13 mouse cellular contexts compared by ENCODE assay signal in genomic region chr1:185682458-185682750, GRCm38 (mm10).
DNase-seq lines count a peak whose midpoint lies in the region; ATAC-seq and TF ChIP-seq lines count a peak whose summit lies in the region.
"Had no signal": no experiment of that assay in that cellular context is flagged by ENCODE, and none has a peak within 500 bp of the region (broad histone marks: within the 10 kb centered on the region; RNA-seq: fewer than 3 reads in every experiment).

No protein-coding gene starts in this region.

- intact Hi-C loops in heart, postnatal 14 days (cut with DNase I), result loop anchor here (1.0 to 2.0 kb wide), 2 partner anchors 136 to 1040 kb away; no protein-coding TSS in a partner anchor

- peak; percentile 22 to 26 for DNase-seq in heart, adult 18-20 months
- no peak for DNase-seq in heart, postnatal 14 days
- no peak for DNase-seq in lung, embryonic 14.5 days
- DNase-seq in lung, postnatal 4 days, result no peak
- DNase-seq in embryonic facial prominence, embryonic 14.5 days (ENCODE audit: low spot score), result peak; percentile 58
- DNase-seq in limb, embryonic 14.5 days (ENCODE audit: low spot score), result peak; percentile 32
- no peak for DNase-seq in thymus, postnatal 4 days
- DNase-seq: thymus, adult 18-20 months had no signal

- H3K27me3 ChIP-seq in lung, embryonic 14.5 days (ENCODE audit: insufficient read depth, low read length), result no peaks in the 10 kb centered on the region
- no peaks in the 10 kb centered on the region for H3K27me3 ChIP-seq in embryonic facial prominence, embryonic 14.5 days (replicated peaks; ENCODE audit: control insufficient read depth, insufficient read depth, low read length)
- H3K27me3 ChIP-seq in limb, embryonic 14.5 days (ENCODE audit: control insufficient read depth, insufficient read depth, low read length), result no peaks in the 10 kb centered on the region
- H3K27me3 ChIP-seq in forebrain, embryonic 15.5 days, result no peaks in the 10 kb centered on the region
- H3K27me3 ChIP-seq: liver, embryonic 12.5 days; midbrain, embryonic 12.5 days had no signal

- TF ChIP-seq CTCF in lung, embryonic 14.5 days (IDR thresholded peaks at IDR 0.05; ENCODE audit: low read depth), result no peak

- H3K9ac ChIP-seq in lung, embryonic 14.5 days, result no peak overlapping the region
- peak overlapping the region; percentile 28; the same call in 1 of the 2 replicates for H3K9ac ChIP-seq in embryonic facial prominence, embryonic 14.5 days (ENCODE audit: low read depth, low read length)
- H3K9ac ChIP-seq in limb, embryonic 14.5 days (ENCODE audit: low read depth, low read length, severe bottlenecking), result no peak overlapping the region
- no peak overlapping the region for H3K9ac ChIP-seq in forebrain, embryonic 15.5 days (replicated peaks)
- H3K9ac ChIP-seq: forebrain, postnatal 0 days; liver, embryonic 12.5 days; midbrain, embryonic 12.5 days had no signal

- H3K4me3 ChIP-seq in lung, embryonic 14.5 days (ENCODE audit: low read depth, low read length), result no peak overlapping the region
- H3K4me3 ChIP-seq in embryonic facial prominence, embryonic 14.5 days (ENCODE audit: low read depth, low read length), result no peak overlapping the region
- H3K4me3 ChIP-seq in limb, embryonic 14.5 days (replicated peaks; ENCODE audit: low read length), result no peak overlapping the region
- H3K4me3 ChIP-seq in forebrain, embryonic 15.5 days, result no peak overlapping the region
- H3K4me3 ChIP-seq: liver, embryonic 12.5 days; midbrain, embryonic 12.5 days; myocyte had no signal

- H3K27ac ChIP-seq in lung, embryonic 14.5 days (ENCODE audit: low read depth), result peak overlapping the region; percentile 46
- H3K27ac ChIP-seq in embryonic facial prominence, embryonic 14.5 days (replicated peaks; ENCODE audit: low read depth, low read length), result peak overlapping the region; percentile 61
- H3K27ac ChIP-seq in limb, embryonic 14.5 days (replicated peaks; ENCODE audit: low read depth, low read length), result peak overlapping the region; percentile 49; the same call in 1 of the 2 replicates
- H3K27ac ChIP-seq in forebrain, embryonic 15.5 days (replicated peaks), result no peak overlapping the region
- H3K27ac ChIP-seq: liver, embryonic 12.5 days; midbrain, embryonic 12.5 days had no signal

- H3K36me3 ChIP-seq in lung, embryonic 14.5 days (ENCODE audit: insufficient read depth), result no peaks in the 10 kb centered on the region
- H3K36me3 ChIP-seq in embryonic facial prominence, embryonic 14.5 days (ENCODE audit: control insufficient read depth, insufficient read depth, low read length), result no peaks in the 10 kb centered on the region
- H3K36me3 ChIP-seq in limb, embryonic 14.5 days (ENCODE audit: control insufficient read depth, insufficient read depth, low read length), result no peaks in the 10 kb centered on the region
- no peaks in the 10 kb centered on the region for H3K36me3 ChIP-seq in forebrain, embryonic 15.5 days
- H3K36me3 ChIP-seq: liver, embryonic 12.5 days; midbrain, embryonic 12.5 days had no signal

- 0 out of 2 replicates have a peak, but pooled peaks cover 7% of the 10 kb centered on the region for H3K4me1 ChIP-seq in lung, embryonic 14.5 days (ENCODE audit: insufficient read depth)
- peaks cover 7% of the 10 kb centered on the region; the same call in 1 of the 2 replicates for H3K4me1 ChIP-seq in embryonic facial prominence, embryonic 14.5 days (ENCODE audit: control insufficient read depth, insufficient read depth, low read length)
- 0 out of 2 replicates have a peak, but pooled peaks cover 2% of the 10 kb centered on the region for H3K4me1 ChIP-seq in limb, embryonic 14.5 days (ENCODE audit: control insufficient read depth, insufficient read depth, low read length)
- no peaks in the 10 kb centered on the region for H3K4me1 ChIP-seq in forebrain, embryonic 15.5 days
- H3K4me1 ChIP-seq: liver, embryonic 12.5 days; midbrain, embryonic 12.5 days had no signal

- no peaks in the 10 kb centered on the region for H3K9me3 ChIP-seq in lung, embryonic 14.5 days (ENCODE audit: low read depth, low read length)
- H3K9me3 ChIP-seq in embryonic facial prominence, embryonic 14.5 days (ENCODE audit: control insufficient read depth, low read length), result no peaks in the 10 kb centered on the region
- no peaks in the 10 kb centered on the region for H3K9me3 ChIP-seq in limb, embryonic 14.5 days (ENCODE audit: control insufficient read depth, low read length)
- no peaks in the 10 kb centered on the region for H3K9me3 ChIP-seq in forebrain, embryonic 15.5 days
- H3K9me3 ChIP-seq: liver, embryonic 12.5 days; midbrain, embryonic 12.5 days had no signal

- H3K4me2 ChIP-seq in lung, embryonic 14.5 days, result no peak overlapping the region
- no peak overlapping the region for H3K4me2 ChIP-seq in embryonic facial prominence, embryonic 14.5 days (ENCODE audit: low read depth, low read length)
- no peak overlapping the region for H3K4me2 ChIP-seq in limb, embryonic 14.5 days (replicated peaks; ENCODE audit: low read depth, low read length, severe bottlenecking)
- no peak overlapping the region for H3K4me2 ChIP-seq in forebrain, embryonic 15.5 days (replicated peaks)
- H3K4me2 ChIP-seq: liver, embryonic 12.5 days; midbrain, embryonic 12.5 days had no signal

- ATAC-seq in lung, embryonic 14.5 days (ENCODE audit: insufficient read depth), result 0 out of 2 replicates have a peak, but pooled peaks have one; percentile 5
- 0 out of 2 replicates have a peak, but pooled peaks have one; percentile 34 for ATAC-seq in embryonic facial prominence, embryonic 14.5 days (ENCODE audit: low read depth)
- ATAC-seq in limb, embryonic 14.5 days (ENCODE audit: low FRiP score, low read depth), result peak; percentile 60
- no peak for ATAC-seq in forebrain, embryonic 15.5 days (replicated peaks)

- no peak for TF ChIP-seq POLR2A in limb, embryonic 14.5 days (IDR thresholded peaks at IDR 0.05; ENCODE audit: borderline replicate concordance, extremely low read depth, insufficient read depth, insufficient read length)

- WGBS in lung, embryonic 14.5 days, result 34% methylated on average over 3 of the region's 3 CpGs
- 38% methylated on average over 3 of the region's 3 CpGs for WGBS in embryonic facial prominence, embryonic 14.5 days
- 40% methylated on average over 3 of the region's 3 CpGs for WGBS in limb, embryonic 14.5 days
- WGBS in forebrain, embryonic 15.5 days, result 60% methylated on average over 3 of the region's 3 CpGs

Comparison
In these comparisons a context has a peak if more than half of its experiments do, and no peak if none do; other contexts are left out.
1. DNase-seq: peak in heart, adult 18-20 months (2 of 2), embryonic facial prominence, embryonic 14.5 days (single experiment) and limb, embryonic 14.5 days (single experiment); none in heart, postnatal 14 days (0 of 2), lung, embryonic 14.5 days (single experiment), lung, postnatal 4 days (0 of 2) and thymus, postnatal 4 days (single experiment).